Mouse (Mus musculus) monocyte, adult 2 months (primary cell): ENCODE data around the gene Nphs1.
"Not testable (repeated sequence)": the region's sequence is repeated elsewhere in the genome, so short reads cannot be mapped to it uniquely, and the experiment has no call there.

Experiments used
- DNase-seq, 2 experiments: peaks; one replicate each; pipeline ENCODE4 v3.0.0; 2022; ENCODE audit warnings: low spot score in 2 of 2, low read depth in 1 of 2

Gene Nphs1

DNA sequence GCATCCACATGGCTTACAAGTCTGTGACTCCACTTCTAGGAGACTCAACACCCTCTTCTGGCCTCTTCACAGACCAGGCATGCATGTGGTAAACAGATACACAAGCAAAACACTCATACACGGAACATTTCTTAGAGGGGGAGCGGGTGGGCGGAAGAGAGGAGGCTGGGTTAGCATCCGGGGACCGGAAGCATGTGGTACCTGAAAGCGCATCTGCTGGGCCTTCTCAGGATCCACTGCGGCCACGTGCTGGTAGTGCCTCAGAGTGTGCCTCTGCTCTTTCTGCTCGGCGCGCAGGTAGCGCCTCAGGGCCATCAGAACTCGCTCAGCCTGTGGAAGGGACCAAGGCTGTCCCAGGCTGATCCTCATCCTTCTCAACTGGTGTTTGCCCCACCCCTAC is 18.4 kb upstream of the Nphs1 start:
- DNase-seq = no peak

DNA sequence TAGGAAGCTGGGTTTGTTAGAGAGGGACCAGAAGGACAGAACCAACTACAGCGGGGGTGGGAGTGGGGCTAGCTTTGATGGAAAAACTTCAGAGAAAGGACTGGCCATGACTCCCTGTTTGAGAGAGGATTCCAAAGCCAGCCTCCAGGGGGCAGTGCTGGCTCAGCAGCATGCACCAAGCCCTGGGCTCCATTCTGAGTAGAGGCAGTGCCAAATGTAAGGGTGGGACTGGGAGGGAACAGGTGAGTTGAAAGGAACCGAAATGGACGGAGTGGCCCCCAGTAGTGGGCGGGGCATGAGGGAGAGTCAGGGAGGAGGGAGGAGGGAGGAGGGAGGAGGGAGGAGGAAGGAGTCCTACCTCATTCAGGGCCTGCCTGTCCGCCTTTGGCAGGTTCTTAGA is 17.4 kb upstream of the Nphs1 start:
- DNase-seq = no peak

DNA sequence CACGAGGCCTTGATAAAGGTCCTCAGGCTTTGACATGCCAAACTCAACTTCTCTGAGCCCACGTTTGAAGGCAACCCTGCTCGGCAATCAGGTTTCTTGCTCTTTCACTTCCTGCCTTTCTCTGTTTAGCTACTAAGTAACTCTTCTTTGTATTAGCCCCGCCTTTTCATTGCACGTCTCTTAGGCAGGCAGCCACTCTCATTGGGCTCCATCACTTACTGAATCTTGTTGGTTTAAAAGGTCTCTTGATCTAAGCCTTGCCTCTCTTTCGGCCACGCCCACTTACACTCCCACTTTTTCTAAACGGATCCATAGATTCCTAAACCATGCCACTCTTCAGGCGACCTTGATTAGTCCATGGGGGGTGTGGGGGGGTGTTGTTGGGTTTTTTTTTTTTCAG is 14.4 kb upstream of the Nphs1 start:
- no peak for DNase-seq

DNA sequence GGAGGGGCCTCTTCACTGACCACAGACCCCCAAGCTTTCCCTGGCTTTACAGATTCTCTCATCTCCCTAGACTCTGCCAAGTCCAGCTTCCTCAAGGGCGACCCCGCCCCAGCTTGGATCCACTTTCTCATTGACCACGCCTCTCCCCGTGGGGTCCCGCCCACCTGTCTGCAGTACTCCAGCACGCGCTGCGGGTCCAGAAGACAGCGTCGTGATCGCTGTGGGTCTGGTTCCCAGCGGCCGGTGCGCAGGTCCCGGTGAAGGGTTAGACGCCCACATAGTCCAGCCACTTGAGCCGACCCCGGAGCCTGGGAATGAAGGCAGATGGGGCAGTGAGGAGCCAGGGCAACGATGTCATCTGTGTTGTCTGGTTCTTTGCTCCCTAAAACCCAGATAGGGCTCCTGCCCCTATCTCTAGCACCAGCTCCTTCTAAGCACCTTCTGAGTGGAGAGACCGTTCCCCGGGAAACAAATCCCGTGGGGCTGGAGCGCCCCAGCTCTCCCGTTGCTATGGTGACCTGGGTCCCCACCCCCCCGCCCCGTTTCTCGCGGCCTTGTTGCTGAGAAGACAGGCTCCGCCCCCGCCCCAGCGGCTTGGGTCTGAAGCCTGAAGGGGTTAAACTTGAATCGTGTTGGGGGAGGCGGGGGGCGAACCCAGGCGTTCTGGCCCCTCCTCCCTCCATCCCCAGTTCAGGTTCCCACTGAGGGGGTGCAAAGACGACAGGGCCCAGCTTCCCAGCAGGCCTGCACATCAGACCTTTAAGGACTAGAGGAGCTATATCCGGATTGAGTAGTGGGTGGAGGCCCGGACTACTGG is 13.8 kb upstream of the Nphs1 start:
- DNase-seq = no peak

DNA sequence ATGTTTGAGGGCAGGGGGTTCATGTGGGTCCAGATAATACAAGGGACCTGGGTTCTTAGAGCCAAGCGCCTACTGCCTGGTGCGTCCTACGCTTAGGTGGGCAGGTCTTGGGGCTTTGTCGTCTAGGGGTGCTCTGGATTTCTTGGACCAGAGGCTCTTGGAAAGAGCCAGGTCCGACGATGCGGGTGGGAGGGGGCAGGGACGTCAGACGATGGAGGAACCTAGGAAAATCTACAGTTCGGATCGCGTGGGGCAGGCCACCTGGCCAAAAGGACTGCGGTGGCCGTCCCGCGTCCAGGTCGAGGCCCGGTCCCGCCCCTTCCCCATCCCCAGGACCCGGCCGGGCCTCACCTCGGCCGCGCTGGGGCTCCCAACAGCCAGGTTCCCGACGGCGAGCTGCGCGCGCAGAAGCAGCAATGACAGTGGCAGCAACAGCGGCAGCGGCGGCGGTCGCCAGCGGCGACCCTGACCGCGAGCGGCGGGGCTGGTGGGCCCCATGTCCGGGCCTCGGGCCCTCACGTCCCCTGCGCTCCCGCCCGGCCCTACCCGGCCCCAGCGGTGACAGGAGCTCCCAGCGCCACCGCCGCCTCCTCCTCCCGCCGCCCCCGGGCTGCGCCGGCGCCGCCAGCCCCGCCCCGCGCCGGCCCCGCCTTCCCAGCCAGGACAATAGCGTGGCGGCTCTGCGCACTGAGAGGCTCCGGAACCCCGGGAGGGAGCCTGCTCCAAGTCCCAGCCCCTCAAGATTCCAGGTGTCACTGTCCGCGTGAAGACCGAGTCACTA is 13.0 kb upstream of the Nphs1 start, which contains the start of gene Aplp1:
Gene Aplp1 (minus strand): TSS at position 565 of the 781 bp plus-strand sequence.
- DNase-seq = no peak

DNA sequence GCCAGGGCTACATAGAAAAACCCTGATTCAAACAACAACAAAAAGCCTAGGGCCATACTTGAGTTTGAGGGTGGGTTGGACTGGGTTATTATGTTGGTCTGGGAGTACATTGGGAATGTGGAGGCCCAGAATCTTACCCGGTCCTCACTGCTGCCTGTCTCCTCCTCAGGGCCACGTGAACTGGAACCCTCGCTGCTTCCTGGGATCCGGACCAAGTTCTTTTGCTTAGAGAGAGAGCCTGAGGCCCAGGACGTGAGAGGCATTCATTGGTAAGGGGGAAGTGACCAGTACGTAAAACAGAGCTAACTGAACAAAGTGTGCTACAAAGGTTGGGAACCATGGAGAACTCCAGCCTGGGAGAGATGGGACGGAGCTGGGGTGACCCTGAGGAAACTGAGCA is 7.9 kb upstream of the Nphs1 start:
- DNase-seq = no peak

DNA sequence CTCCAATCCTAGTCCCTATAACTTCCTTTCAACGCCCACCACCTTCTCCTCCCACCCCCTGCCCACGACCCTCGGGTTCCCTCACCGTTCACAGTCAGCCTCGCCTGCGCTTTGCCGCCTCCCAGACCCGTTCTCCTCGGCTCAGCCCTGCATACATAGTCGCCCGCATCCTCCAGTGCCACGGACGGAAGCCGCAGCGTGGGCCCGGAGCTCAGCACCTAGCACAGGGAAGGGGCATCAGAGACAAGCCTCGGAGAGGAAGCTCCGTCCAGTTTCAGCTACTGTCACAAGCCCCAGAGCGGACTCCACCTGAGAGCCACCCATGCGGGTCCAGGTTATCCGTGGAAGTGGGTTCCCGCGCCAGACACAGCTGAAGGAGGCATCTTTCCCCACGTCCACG is 4.8 kb upstream of the Nphs1 start:
- no peak for DNase-seq

DNA sequence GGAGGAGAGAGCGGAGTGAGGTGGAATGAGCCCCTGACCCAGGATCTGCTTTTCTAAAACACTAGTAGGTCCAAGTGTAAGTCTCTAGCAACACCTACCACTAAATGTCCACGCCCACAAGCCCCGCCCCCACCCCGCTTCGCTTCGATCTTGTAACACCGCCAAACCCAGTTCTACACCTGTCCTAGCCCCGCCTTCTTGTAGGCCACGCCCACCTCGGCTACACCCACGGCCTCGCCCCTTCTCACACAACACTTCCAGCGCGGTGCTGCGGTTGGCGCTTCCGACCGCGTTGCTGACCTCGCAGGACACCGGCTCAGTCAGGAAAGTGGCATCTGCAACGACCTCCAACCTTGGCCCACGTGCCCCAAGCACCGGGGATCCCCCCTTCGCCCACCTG is 4.3 kb upstream of the Nphs1 start:
- no peak for DNase-seq

DNA sequence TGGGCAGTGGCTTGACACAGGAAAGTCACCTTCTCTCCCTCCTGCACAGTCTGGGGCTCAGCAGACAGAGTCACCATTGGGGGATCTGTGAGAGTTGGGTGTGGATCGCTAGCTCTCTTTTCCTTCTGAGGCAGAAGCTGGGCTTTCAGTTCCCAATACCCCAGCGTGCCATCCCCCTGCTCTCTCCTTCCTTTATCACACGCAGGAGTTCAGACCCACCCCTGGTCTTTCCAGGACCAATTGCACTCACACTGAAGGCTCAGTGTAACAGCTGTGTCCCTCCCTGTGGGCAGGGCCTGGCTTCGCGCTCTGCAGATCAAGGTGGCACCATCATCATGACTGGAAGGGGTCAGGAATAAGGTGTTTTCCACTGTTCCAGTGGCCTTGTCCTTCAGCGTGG is 3.9 kb upstream of the Nphs1 start:
- DNase-seq = no peak

DNA sequence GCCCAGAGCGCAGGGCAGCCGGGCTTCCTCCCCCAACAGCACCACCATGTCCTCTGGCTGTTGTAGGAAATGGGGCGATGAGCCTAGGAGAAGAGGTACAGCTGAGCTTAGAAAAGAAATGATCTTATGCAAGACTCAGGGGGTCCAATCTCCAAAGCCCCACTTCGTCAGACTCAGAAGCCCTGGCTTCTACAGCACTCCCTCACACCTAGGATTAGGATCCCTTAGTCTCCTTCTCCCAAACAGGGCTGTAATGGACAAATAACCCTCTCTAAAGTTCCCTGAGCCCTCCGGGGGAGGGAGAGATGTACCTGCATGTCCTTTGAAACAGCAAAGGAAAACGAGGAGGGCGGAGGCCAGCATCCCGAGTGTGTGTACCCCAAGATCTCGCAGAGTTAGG is 1.6 kb upstream of the Nphs1 start:
- no peak for DNase-seq

DNA sequence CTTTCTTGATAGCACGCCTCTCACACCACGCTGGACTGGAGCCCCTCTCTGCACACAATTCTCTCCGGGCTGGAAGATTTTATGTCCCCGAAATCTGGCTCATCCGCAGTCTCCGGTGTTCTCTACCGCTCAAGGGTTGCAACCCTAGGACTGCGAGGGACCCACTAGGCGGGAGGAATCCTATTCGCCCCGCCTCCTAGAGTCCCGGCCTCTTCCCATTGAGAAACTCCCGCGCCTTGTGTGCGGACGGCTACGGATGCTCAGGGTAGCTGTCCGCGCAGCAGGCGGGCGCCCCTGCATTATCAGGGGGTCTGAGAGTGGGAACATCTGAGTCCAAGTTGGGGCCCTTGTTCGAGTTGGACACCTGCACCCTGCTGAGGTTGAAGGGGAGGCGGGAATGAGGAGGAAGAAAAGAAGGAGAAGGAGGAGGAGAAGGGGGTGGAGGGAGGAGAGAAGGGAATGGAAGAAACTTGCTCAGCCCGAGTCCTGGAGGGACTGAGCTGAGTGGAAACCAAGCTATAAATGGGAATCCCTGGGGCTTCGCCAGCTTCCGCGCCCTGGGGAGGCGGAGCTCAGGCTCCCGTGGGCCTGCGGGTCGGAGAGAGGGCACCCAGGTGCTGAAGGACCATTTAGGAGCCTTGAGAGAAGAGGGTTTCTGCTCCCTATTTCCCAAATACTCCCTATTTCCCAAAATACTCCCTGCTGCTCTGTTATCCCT is 1.0 kb upstream of the Nphs1 start:
- no peak for DNase-seq

DNA sequence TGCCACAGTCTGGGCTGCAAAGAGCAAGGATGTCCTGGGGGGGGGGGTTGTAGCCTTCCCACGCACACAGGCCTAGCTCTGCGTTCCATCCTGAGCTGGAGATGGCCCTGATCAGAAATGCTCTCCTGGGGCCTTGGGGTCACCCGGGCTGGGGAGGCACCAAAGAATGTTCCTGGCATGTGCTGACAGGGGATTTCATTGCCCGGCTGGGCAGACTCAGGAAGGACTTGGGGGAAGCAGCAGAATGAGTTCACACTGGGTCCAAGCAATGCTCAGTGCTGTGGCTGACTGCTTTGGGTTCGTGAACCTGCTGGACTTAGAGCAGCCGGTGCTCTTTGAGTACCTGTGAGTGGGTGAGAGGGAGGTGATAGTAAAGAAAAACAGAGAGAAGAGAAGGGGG is 1.4 kb downstream of the Nphs1 start:
- DNase-seq = no peak

DNA sequence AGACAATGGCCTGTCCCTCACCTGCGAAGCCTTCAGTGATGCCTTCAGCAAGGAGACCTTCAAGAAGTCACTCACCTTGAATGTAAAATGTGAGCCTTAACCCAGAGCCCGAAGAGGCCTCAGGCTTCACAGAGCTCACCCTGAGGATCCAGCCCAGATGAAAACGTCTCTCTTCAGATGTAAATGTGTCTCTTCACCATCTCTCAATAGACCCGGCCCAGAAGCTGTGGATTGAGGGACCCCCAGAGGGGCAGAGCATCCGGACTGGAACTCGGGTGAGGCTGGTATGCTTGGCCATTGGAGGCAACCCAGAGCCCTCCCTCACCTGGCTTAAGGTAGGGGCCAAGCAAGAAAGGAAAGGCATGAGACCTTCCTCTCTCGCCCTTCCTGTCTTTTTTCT is 5.5 kb downstream of the Nphs1 start:
- DNase-seq = no peak

DNA sequence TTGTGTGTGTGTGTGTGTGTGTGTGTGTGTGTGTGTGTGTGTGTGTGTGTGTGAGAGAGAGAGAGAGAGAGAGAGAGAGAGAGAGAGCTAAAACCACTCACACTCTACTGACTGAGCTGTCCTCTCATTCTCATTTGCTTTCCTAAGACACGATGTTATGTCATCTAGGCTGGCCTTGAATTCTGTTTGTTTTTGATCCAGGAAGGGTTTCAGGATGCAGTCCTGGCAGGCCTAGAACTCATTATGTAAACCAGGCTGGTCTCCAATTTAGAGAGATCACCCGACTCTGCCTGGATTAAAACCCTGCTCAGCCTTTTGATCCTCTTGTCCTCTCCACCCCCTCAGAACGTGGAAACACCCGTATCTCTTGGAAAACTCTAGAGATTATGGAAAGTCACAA is 5.9 kb downstream of the Nphs1 start:
- DNase-seq = no peak

DNA sequence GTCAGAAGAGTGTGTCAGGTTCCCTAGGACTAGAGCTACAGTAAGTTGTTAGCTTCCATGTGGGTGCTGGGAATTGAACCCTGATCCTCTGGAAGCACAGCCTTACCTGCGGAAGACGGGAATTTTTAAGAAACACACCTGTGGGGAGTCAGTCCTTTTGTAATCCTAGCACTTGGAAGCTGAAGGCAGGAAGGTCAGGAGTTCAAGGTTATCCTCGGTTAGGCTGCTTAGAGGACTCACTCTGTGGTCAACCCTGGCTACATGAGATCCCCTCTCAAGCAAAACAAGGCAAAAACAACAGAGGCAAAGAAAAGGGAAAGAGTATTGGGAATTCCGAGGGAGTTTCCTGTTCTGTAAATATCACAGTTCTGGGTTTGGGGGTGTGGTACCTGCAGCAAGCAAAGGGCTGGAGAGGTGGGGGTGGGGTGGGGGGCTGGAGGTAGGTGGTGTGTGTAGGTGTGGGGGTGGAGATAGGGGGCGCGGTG is 6.7 kb downstream of the Nphs1 start:
- no peak for DNase-seq

DNA sequence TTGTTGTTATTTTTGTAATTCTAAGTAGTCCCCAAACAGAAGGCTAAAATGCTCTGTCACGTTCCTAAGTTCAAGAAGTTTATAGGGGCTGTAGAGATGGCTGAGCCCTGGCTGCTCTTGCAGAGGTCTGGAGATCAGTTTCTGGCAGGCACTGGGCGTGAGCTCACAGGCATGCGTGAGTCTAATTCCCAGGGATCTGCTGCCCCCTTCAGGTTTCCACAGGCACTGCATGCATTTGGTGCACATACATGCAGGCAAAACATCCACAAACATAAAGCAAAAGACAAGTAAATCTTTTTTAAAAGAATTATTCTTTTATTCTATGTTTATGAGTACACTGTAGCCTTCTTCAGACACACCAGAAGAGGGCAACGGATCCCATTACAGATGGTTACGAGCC is 14.3 kb downstream of the Nphs1 start:
- DNase-seq = peak in 1 of 2 experiments; percentile 34

DNA sequence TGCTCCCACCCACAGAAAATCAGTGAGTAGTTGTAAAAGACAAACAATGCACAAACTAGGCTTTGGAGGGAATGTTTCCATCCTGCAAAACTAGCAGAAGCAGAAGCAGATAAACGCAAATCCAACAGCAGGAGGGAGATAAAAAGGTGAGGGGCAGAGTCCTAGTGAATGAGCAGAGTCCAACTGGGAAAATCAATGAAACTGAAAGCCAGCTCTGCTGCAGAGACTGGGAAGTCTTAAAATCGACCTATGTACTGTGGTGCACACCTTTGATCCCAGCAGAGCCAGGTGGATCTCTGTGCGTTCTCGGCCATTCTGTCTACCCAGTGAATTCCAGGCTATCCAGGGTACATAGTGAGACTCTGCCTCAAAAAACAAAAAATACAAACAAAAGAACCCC is 16.9 kb downstream of the Nphs1 start:
- DNase-seq = no peak

DNA sequence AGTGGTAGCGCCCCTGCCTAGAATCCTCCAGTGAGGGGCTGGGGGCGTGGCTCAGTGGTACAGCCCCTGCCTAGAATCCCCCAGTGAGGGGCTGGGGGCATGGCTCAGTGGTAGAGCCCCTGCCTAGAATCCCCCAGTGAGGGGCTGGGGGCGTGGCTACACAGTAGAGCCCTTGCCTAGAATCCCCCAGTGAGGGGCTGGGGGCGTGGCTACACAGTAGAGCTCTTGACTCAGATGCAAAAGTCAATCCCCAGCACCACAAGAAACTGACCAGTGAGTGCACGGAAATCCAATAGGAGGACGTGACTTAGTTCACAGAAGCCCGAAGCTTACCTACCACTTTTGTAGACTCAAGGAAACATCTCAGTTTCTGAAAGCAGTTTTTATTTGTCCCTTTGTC is 18.0 kb downstream of the Nphs1 start:
- DNase-seq = not testable (repeated sequence)

DNA sequence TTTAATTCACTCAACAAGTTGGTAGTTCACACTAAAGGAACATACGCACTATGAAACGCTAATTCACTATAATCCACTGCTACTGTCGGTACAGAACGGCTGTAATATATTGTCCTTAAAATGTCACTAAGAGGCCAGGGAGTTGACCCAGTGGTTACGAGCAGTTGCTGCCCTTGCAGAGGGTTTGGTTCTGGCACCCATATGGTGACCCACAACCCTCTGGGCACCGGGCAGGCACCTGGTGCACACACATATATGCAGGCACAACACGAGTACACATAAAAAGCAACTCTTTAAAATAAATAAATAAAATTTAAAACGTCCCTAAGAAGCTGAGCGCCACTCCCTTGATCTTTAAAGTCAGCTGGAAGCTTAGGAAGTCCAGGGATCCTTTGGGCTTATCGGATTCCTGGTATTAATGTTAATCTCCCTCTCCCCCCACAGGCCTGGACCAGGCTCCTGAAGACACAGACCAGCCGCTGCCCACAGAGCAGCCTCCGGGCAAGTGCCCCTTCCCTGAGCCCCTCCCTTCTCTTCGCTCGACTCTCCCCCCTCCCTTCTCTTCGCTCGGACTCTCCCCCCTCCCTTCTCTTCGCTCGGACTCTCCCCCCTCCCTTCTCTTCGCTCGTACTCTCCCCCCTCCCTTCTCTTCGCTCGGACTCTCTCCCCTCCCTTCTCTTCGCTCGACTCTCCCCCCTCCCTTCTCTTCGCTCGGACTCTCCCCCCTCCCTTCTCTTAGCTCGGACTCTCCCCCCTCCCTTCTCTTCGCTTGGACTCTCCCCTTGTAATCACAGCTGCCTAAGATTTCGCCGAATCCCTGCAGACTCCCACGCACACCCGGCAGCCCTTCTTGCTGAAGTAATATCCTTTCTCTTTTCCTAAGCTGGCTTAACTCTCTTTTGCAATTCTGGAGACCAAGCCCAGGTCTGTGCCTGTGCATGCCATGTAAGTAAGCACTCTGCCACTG is 19.6 kb downstream of the Nphs1 start:
- DNase-seq = no peak

DNA sequence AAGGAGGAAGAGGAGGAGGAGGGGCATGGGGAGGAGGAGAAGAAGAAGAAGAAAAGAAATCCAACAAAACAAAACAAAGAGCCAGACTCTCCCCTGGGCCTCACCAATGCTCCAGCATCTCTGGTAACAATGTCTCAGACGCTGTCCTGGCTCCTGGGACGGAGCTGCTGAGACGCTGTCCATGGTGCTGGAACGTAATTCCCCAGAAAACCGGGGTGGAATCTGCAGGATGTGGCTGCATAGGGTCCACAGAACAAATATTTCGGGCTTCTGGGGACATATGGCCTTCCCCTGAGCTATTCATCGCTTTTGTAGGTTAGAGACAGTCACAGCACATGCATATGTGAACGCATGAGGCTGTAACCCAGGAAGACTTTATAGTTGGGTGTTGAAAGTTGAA is 26.1 kb downstream of the Nphs1 start:
- DNase-seq = no peak
